Mouse (Mus musculus) heart, postnatal 0 days (tissue): ENCODE measurements at regions not wholly inside any gene's neighbourhood (a gene's known extent, or its start where the extent isn't known, plus 50 kb on each side); places are given as distances from the start of the nearest gene placed in this dataset.

Experiments used
- ATAC-seq: fragments of 200-750 bp; cut with Nextera tagmentation; 2 replicates; pipeline ENCODE4 v1.8.0; 2017; ENCODE audit warnings: low read depth, moderate number of reproducible peaks, moderate library complexity; ENCODE audit not compliant: insufficient read depth
- DNase-seq: peaks from one replicate; pipeline ENCODE4 v3.0.0-alpha.2; 2016; ENCODE audit warnings: low spot score
- H3K27ac ChIP-seq: fragments of 300-500 bp; sonication (generic); 2 replicates; pipeline ENCODE4 v1.5.1; 2014; ENCODE audit warnings: low read depth, mild to moderate bottlenecking
- H3K27me3 ChIP-seq: fragments of 300-500 bp; sonication (generic); 2 replicates; pipeline ENCODE4 v1.6.1; 2014; ENCODE audit warnings: low read length, mixed read lengths; ENCODE audit not compliant: control insufficient read depth, insufficient read depth
- H3K36me3 ChIP-seq: fragments of 300-500 bp; sonication (generic); replicated peaks from 2 replicates; pipeline ENCODE4 v1.6.1; 2014; ENCODE audit warnings: low read length, mixed read lengths; ENCODE audit not compliant: control insufficient read depth, insufficient read depth
- H3K4me1 ChIP-seq: fragments of 300-500 bp; sonication (generic); 2 replicates; pipeline ENCODE4 v1.6.1; 2014; ENCODE audit warnings: antibody characterized with exemption; ENCODE audit not compliant: control insufficient read depth, insufficient read depth
- H3K4me2 ChIP-seq: fragments of 300-500 bp; sonication (generic); 2 replicates; pipeline ENCODE4 v1.6.1; 2014; ENCODE audit warnings: low read depth, mild to moderate bottlenecking, low read length, moderate library complexity
- H3K4me3 ChIP-seq: fragments of 300-500 bp; sonication (generic); 2 replicates; pipeline ENCODE4 v1.5.1; 2014; ENCODE audit warnings: low read depth, low read length
- H3K9ac ChIP-seq: fragments of 300-500 bp; sonication (generic); replicated peaks from 2 replicates; pipeline ENCODE4 v1.6.1; 2014; ENCODE audit warnings: low read depth, low read length, mixed read lengths
- H3K9me3 ChIP-seq: fragments of 300-500 bp; sonication (generic); replicated peaks from 2 replicates; pipeline ENCODE4 v1.6.1; 2016; ENCODE audit warnings: low read length; ENCODE audit not compliant: control insufficient read depth
- CTCF ChIP-seq: IDR thresholded peaks from 2 replicates; pipeline ENCODE4 v1.5.1; 2016; ENCODE audit warnings: antibody characterized with exemption, control low read depth, low read depth
- EP300 ChIP-seq: IDR thresholded peaks from 2 replicates; pipeline ENCODE4 v1.6.1; 2016; ENCODE audit warnings: antibody characterized with exemption, low read depth
- whole genome bisulfite sequencing: fragments of 180-500 bp; shearing (Covaris S2); extraction: QIAGEN DNeasy Blood & Tissue Kit; methylation state at CpG from one replicate; pipeline ENCODE4 v1.1.7; 2014; 5-methylcytosine and 5-hydroxymethylcytosine counted together

DNA sequence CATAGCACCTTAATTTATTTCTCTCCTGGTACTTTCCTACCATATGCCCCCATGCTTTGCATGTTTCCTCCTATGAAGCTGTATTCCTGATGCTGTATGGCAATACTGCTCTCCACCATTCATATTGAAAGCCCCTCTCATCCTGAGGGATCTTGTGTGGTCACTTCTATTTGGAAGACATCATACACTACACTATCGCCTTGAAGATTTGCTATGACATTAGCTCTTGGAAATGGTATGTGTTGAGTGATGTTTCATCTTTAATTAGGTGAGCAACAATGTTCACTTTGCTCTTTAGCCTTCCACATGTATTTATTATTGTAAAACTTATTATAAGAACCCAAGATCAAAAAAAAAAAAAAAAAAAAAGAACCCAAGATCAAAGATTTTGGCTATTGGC, 81.2 kb upstream of the Arhgap11a start:
- WGBS, result 81% methylated on average over 1 of the region's 1 CpGs
- no peak overlapping the region for H3K4me2 ChIP-seq
- ATAC-seq, result no peak

DNA sequence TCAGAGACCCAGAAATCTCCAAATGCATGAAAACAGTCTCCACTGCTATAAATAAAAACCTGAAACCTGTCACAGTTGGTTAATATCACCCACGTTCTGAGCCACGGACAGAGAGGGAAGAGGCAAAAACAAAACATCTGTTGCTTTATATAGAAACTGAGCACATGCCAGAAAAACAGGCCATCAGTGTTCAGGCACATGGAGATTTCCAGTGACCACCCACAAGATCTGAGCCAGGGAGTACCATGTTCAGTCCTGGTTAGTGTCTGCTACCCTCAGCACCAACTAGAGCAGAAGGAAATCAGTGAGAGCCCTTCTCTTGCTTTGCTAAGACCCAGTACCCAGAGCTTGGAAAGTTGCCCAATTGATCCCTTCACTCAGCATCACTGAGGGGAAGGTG, 75.7 kb upstream of the Arhgap11a start:
- Histone ChIP-seq H3K4me2 (no peak overlapping the region), H3K36me3 (no peaks in the 10 kb centered on the region), H3K4me3 (no peak overlapping the region), H3K9me3 (no peaks in the 10 kb centered on the region), H3K9ac (no peak overlapping the region), H3K4me1 (no peaks in the 10 kb centered on the region), H3K27me3 (no peaks in the 10 kb centered on the region), H3K27ac (peak overlapping the region; percentile 64)
- TF ChIP-seq EP300 (no peak), CTCF (no peak)
- DNase-seq (peak; percentile 33), ATAC-seq (peak; percentile 68; the same call in 1 of the 2 replicates)
- 3% methylated on average over 2 of the region's 2 CpGs for WGBS

More for the DNA sequence above, 81.2 kb upstream of the Arhgap11a start:
- no peak for DNase-seq
- no peaks in the 10 kb centered on the region for H3K36me3 ChIP-seq
- H3K4me3 ChIP-seq, result no peak overlapping the region
- no peak overlapping the region for H3K9ac ChIP-seq
- TF ChIP-seq CTCF (no peak), EP300 (no peak)
- no peaks in the 10 kb centered on the region for H3K9me3 ChIP-seq
- H3K27ac ChIP-seq, result no peak overlapping the region
- no peaks in the 10 kb centered on the region for H3K27me3 ChIP-seq
- no peaks in the 10 kb centered on the region for H3K4me1 ChIP-seq

GRCm38 (mm10) chr2:113918913-113919312, 70.5 kb upstream of the Arhgap11a start:
- Histone ChIP-seq H3K9me3 (no peaks in the 10 kb centered on the region), H3K4me1 (no peaks in the 10 kb centered on the region), H3K9ac (no peak overlapping the region), H3K27me3 (no peaks in the 10 kb centered on the region), H3K4me2 (no peak overlapping the region), H3K27ac (peak overlapping the region; percentile 72), H3K4me3 (no peak overlapping the region), H3K36me3 (no peaks in the 10 kb centered on the region)
- DNase-seq, result peak; percentile 74
- ATAC-seq, result peak; percentile 83
- TF ChIP-seq CTCF (no peak), EP300 (no peak)
- 15% methylated on average over 1 of the region's 2 CpGs for WGBS

DNA sequence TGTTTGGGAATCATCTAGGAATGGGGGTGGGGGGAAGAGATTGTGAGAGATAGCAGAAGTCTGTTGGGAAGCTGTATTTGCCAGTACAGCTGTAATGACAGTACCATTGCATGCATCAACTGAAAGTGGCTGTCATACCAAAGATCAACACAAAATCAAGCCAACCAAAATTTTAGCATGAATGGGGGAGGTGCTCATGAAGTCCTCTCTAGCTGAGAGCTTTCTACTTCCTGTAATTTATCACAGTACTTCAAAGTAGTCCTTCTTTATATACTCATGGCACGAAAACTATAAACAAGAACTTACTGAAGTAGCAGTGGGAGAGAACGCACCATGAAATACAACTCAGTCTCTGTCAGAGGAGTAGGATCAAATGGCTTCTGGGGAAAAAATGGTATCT, 65.8 kb upstream of the Arhgap11a start:
- no peak overlapping the region for H3K27ac ChIP-seq
- DNase-seq, result no peak
- no peak for ATAC-seq
- 80% methylated on average over 2 of the region's 2 CpGs for WGBS
- H3K27me3 ChIP-seq, result no peaks in the 10 kb centered on the region
- H3K36me3 ChIP-seq, result no peaks in the 10 kb centered on the region
- no peak overlapping the region for H3K9ac ChIP-seq
- TF ChIP-seq EP300 (no peak), CTCF (no peak)
- H3K4me2 ChIP-seq, result no peak overlapping the region
- no peaks in the 10 kb centered on the region for H3K4me1 ChIP-seq
- no peak overlapping the region for H3K4me3 ChIP-seq
- no peaks in the 10 kb centered on the region for H3K9me3 ChIP-seq

- 72% methylated on average over 3 of the region's 3 CpGs for WGBS
- Histone ChIP-seq H3K27me3 (no peaks in the 10 kb centered on the region), H3K36me3 (no peaks in the 10 kb centered on the region), H3K4me2 (no peak overlapping the region), H3K9me3 (no peaks in the 10 kb centered on the region), H3K4me3 (no peak overlapping the region), H3K27ac (no peak overlapping the region), H3K9ac (no peak overlapping the region), H3K4me1 (no peaks in the 10 kb centered on the region)
- TF ChIP-seq CTCF (no peak), EP300 (no peak)
- ATAC-seq (no peak), DNase-seq (no peak)
These were observed 62.7 kb upstream of the Arhgap11a start for GRCm38 (mm10) chr2:113911188-113911587.

GRCm38 (mm10) chr2:113909502-113909901, 61.0 kb upstream of the Arhgap11a start:
- no peak for DNase-seq
- no peak overlapping the region for H3K4me2 ChIP-seq
- no peaks in the 10 kb centered on the region for H3K27me3 ChIP-seq
- H3K9me3 ChIP-seq, result no peaks in the 10 kb centered on the region
- H3K4me1 ChIP-seq, result no peaks in the 10 kb centered on the region
- no peak overlapping the region for H3K4me3 ChIP-seq
- WGBS, result 96% methylated on average over 4 of the region's 4 CpGs
- no peak for ATAC-seq
- no peaks in the 10 kb centered on the region for H3K36me3 ChIP-seq
- no peak overlapping the region for H3K27ac ChIP-seq
- H3K9ac ChIP-seq, result no peak overlapping the region
- TF ChIP-seq CTCF (no peak), EP300 (no peak)
